ENCODE assay signal across 12 mouse cellular contexts in genomic region chr5:148690823-148691197, GRCm38 (mm10).
DNase-seq lines count a peak whose midpoint lies in the region; ATAC-seq and TF ChIP-seq lines count a peak whose summit lies in the region.
"Had no signal": no experiment of that assay in that cellular context is flagged by ENCODE, and none has a peak within 500 bp of the region (broad histone marks: within the 10 kb centered on the region; RNA-seq: fewer than 3 reads in every experiment).

No protein-coding gene starts in this region.

- TF ChIP-seq EP300 in liver, embryonic 14.5 days (IDR thresholded peaks at IDR 0.05; ENCODE audit: low read depth) = no peak

- no peaks in the 10 kb centered on the region for H3K27me3 ChIP-seq in forebrain, embryonic 13.5 days
- H3K27me3 ChIP-seq in forebrain, embryonic 11.5 days (ENCODE audit: control insufficient read depth, insufficient read depth, low read length) = no peaks in the 10 kb centered on the region
- H3K27me3 ChIP-seq in liver, embryonic 11.5 days (replicated peaks; ENCODE audit: control insufficient read depth, insufficient read depth, low read length) = no peaks in the 10 kb centered on the region
- H3K27me3 ChIP-seq in embryonic facial prominence, embryonic 10.5 days (replicated peaks; ENCODE audit: low read depth, poor library complexity, severe bottlenecking) = peaks cover 7% of the 10 kb centered on the region; the same call in 1 of the 2 replicates
- no peaks in the 10 kb centered on the region for H3K27me3 ChIP-seq in liver, embryonic 14.5 days (ENCODE audit: control insufficient read depth, insufficient read depth, low read length)
- H3K27me3 ChIP-seq in kidney, adult 2 months (replicated peaks; ENCODE audit: control insufficient read depth, insufficient read depth, low read length) = no peaks in the 10 kb centered on the region

- WGBS in forebrain, embryonic 13.5 days = 53% methylated on average over 8 of the region's 8 CpGs
- 74% methylated on average over 8 of the region's 8 CpGs for WGBS in forebrain, embryonic 11.5 days
- 76% methylated on average over 8 of the region's 8 CpGs for WGBS in liver, embryonic 11.5 days
- 71% methylated on average over 8 of the region's 8 CpGs for WGBS in embryonic facial prominence, embryonic 10.5 days
- WGBS in liver, embryonic 14.5 days (ENCODE audit: insufficient replicate concordance) = 67% methylated on average over 8 of the region's 8 CpGs
- 73% methylated on average over 8 of the region's 8 CpGs for WGBS in kidney, adult 2 months

- ATAC-seq in forebrain, embryonic 13.5 days = no peak
- no peak for ATAC-seq in forebrain, embryonic 11.5 days (replicated peaks; ENCODE audit: low FRiP score)
- no peak for ATAC-seq in liver, embryonic 11.5 days (replicated peaks; ENCODE audit: low FRiP score)
- no peak for ATAC-seq in liver, embryonic 14.5 days (ENCODE audit: insufficient read depth)
- ATAC-seq: intestine, postnatal 0 days had no signal

- no peak overlapping the region for H3K4me3 ChIP-seq in forebrain, embryonic 13.5 days
- H3K4me3 ChIP-seq in forebrain, embryonic 11.5 days (ENCODE audit: low read depth, low read length) = no peak overlapping the region
- H3K4me3 ChIP-seq in liver, embryonic 11.5 days (ENCODE audit: low read depth, low read length) = no peak overlapping the region
- no peak overlapping the region for H3K4me3 ChIP-seq in embryonic facial prominence, embryonic 10.5 days
- no peak overlapping the region for H3K4me3 ChIP-seq in liver, embryonic 14.5 days (ENCODE audit: insufficient read depth in 1 of 2, low read depth in 2 of 2, low read length in 2 of 2)
- no peak overlapping the region for H3K4me3 ChIP-seq in kidney, adult 2 months (ENCODE audit: insufficient read depth, low read depth, low read length)

- H3K4me2 ChIP-seq in forebrain, embryonic 13.5 days = no peak overlapping the region
- H3K4me2 ChIP-seq in forebrain, embryonic 11.5 days (ENCODE audit: low read depth, low read length, severe bottlenecking) = no peak overlapping the region
- peak overlapping the region; percentile 59; the same call in 1 of the 2 replicates for H3K4me2 ChIP-seq in liver, embryonic 11.5 days
- H3K4me2 ChIP-seq in liver, embryonic 14.5 days (ENCODE audit: low read depth) = peak overlapping the region; percentile 61; the same call in 1 of the 2 replicates

- H3K4me1 ChIP-seq in forebrain, embryonic 13.5 days = peaks cover 48% of the 10 kb centered on the region
- H3K4me1 ChIP-seq in forebrain, embryonic 11.5 days (replicated peaks; ENCODE audit: control insufficient read depth, insufficient read depth, low read length) = peaks cover 5% of the 10 kb centered on the region
- H3K4me1 ChIP-seq in liver, embryonic 11.5 days (replicated peaks; ENCODE audit: control insufficient read depth, insufficient read depth, low read length) = peaks cover 30% of the 10 kb centered on the region
- H3K4me1 ChIP-seq in embryonic facial prominence, embryonic 10.5 days = peaks cover 38% of the 10 kb centered on the region
- H3K4me1 ChIP-seq in liver, embryonic 14.5 days (replicated peaks; ENCODE audit: control insufficient read depth in 2 of 2, insufficient read depth in 2 of 2, low read length in 1 of 2) = peaks cover 33 to 45% of the 10 kb centered on the region in 2 experiments
- no peaks in the 10 kb centered on the region for H3K4me1 ChIP-seq in kidney, adult 2 months (ENCODE audit: control insufficient read depth, insufficient read depth, low read length)

- H3K9me3 ChIP-seq in forebrain, embryonic 13.5 days (replicated peaks) = peaks cover 9% of the 10 kb centered on the region
- H3K9me3 ChIP-seq in forebrain, embryonic 11.5 days (ENCODE audit: control insufficient read depth, low read length) = no peaks in the 10 kb centered on the region; the same call in 1 of the 2 replicates
- H3K9me3 ChIP-seq in liver, embryonic 11.5 days (ENCODE audit: control insufficient read depth, low read length) = no peaks in the 10 kb centered on the region
- H3K9me3 ChIP-seq in embryonic facial prominence, embryonic 10.5 days = no peaks in the 10 kb centered on the region; the same call in 1 of the 2 replicates
- H3K9me3 ChIP-seq in liver, embryonic 14.5 days (ENCODE audit: control insufficient read depth, low read length) = no peaks in the 10 kb centered on the region

- DNase-seq in forebrain, embryonic 11.5 days (ENCODE audit: low spot score) = no peak
- DNase-seq in liver, embryonic 11.5 days (ENCODE audit: low spot score) = no peak
- DNase-seq in liver = no peak
- DNase-seq in embryonic facial prominence, embryonic 10.5 days (ENCODE audit: low spot score) = no peak
- DNase-seq in liver, embryonic 14.5 days (ENCODE audit: low read depth in 3 of 3, low spot score in 3 of 3) = no peak
- no peak for DNase-seq in spleen, postnatal 4 days (ENCODE audit: low spot score in 2 of 2)
- DNase-seq in kidney, adult 2 months = no peak
- DNase-seq: lung, adult 18-20 months; spleen, adult 18-20 months had no signal

- no peaks in the 10 kb centered on the region for H3K36me3 ChIP-seq in forebrain, embryonic 13.5 days (ENCODE audit: poor library complexity, severe bottlenecking)
- H3K36me3 ChIP-seq in forebrain, embryonic 11.5 days (ENCODE audit: control insufficient read depth, insufficient read depth, low read length) = no peaks in the 10 kb centered on the region
- no peaks in the 10 kb centered on the region for H3K36me3 ChIP-seq in liver, embryonic 11.5 days (ENCODE audit: control insufficient read depth, insufficient read depth, low read length)
- H3K36me3 ChIP-seq in embryonic facial prominence, embryonic 10.5 days (replicated peaks) = no peaks in the 10 kb centered on the region
- no peaks in the 10 kb centered on the region for H3K36me3 ChIP-seq in liver, embryonic 14.5 days (replicated peaks; ENCODE audit: control insufficient read depth, insufficient read depth, low read depth)
- no peaks in the 10 kb centered on the region for H3K36me3 ChIP-seq in kidney, adult 2 months (ENCODE audit: control insufficient read depth, insufficient read depth, low read length)
- H3K36me3 ChIP-seq: G1E had no signal

- no peak for TF ChIP-seq POLR2A in kidney, adult 2 months (IDR thresholded peaks at IDR 0.05; ENCODE audit: low read depth, low read length)

- H3K27ac ChIP-seq in forebrain, embryonic 13.5 days = peak overlapping the region; percentile 8; the same call in 1 of the 2 replicates
- H3K27ac ChIP-seq in forebrain, embryonic 11.5 days (ENCODE audit: low read depth, low read length) = no peak overlapping the region
- peak overlapping the region; percentile 91 for H3K27ac ChIP-seq in liver, embryonic 11.5 days (ENCODE audit: low read depth, low read length)
- H3K27ac ChIP-seq in embryonic facial prominence, embryonic 10.5 days (replicated peaks) = peak overlapping the region; percentile 70
- no peak overlapping the region for H3K27ac ChIP-seq in liver, embryonic 14.5 days
- no peak overlapping the region for H3K27ac ChIP-seq in kidney, adult 2 months (ENCODE audit: insufficient read depth, low read depth, low read length)

- TF ChIP-seq CTCF in liver, embryonic 14.5 days (IDR thresholded peaks at IDR 0.05; ENCODE audit: low read depth) = no peak
- no peak for TF ChIP-seq CTCF in kidney, adult 2 months (conservative IDR thresholded peaks at IDR 0.05; ENCODE audit: insufficient read depth, insufficient read length, low read depth, low read length)

- H3K9ac ChIP-seq in forebrain, embryonic 13.5 days = no peak overlapping the region
- H3K9ac ChIP-seq in forebrain, embryonic 11.5 days (ENCODE audit: low read length) = no peak overlapping the region
- H3K9ac ChIP-seq in liver, embryonic 11.5 days (ENCODE audit: low read depth, low read length) = no peak overlapping the region; the same call in 1 of the 2 replicates
- no peak overlapping the region for H3K9ac ChIP-seq in liver, embryonic 14.5 days (replicated peaks)

Comparison
In these comparisons a context has a peak if more than half of its experiments do, and no peak if none do; other contexts are left out.
1. H3K27ac ChIP-seq: peak in forebrain, embryonic 13.5 days (single experiment), liver, embryonic 11.5 days (single experiment) and embryonic facial prominence, embryonic 10.5 days (single experiment); none in forebrain, embryonic 11.5 days (single experiment), liver, embryonic 14.5 days (single experiment) and kidney, adult 2 months (single experiment).
2. H3K4me2 ChIP-seq: peak in liver, embryonic 11.5 days (single experiment) and liver, embryonic 14.5 days (single experiment); none in forebrain, embryonic 13.5 days (single experiment) and forebrain, embryonic 11.5 days (single experiment).